Mouse (Mus musculus) kidney, embryonic 15.5 days (tissue): ENCODE measurements around the gene Dnah12. TPM values are rescaled to one million over a fixed set of nuclear protein-coding genes. Genes with fewer than 3 reads are reported as not detected.

ENCODE experiments used
- microRNA-seq: library from miRNA; unstranded; fragments of <30 nt; microRNA quantifications from one replicate; pipeline ENCODE4, GENCODE M21; 2016
- polyA plus RNA-seq: library from polyadenylated mRNA; unstranded; fragments of >200 nt; fragmentation: Nextera tagmentation; extraction: Ambion mirVana; gene quantifications from 2 replicates; pipeline ENCODE4 v1.2.1, GENCODE M21; 2015

Gene Dnah12
- polyA plus RNA-seq, 1 experiment from 2014 or later, result 0.09 TPM

Small RNAs within 50 kb of the gene (microRNA-seq; reads per million reads assigned to microRNA genes)
- not detected for gene Mir7672

Other genes with a start within 250 kb of the Dnah12 start
- gene Slmap, start 158.3 kb upstream of the Dnah12 start, polyA plus RNA-seq, result 19.5 and 19.6 TPM in 2 replicates
- gene Dennd6a, start 119.4 kb upstream of the Dnah12 start, polyA plus RNA-seq, result 31.7 and 34.2 TPM in 2 replicates
- gene Arf4, start 55.2 kb upstream of the Dnah12 start, polyA plus RNA-seq, result 594 and 610 TPM in 2 replicates
- gene Pde12, start 23.4 kb upstream of the Dnah12 start, polyA plus RNA-seq, result 9.7 and 9.9 TPM in 2 replicates
- gene Asb14, start 201.3 kb downstream of the Dnah12 start, polyA plus RNA-seq, result 0.12 TPM in 1 of 2 replicates, not detected in the other